Mouse (Mus musculus) ES-E14 (cell line): ENCODE measurements around the gene Kcnh1.

Source experiments
- CHD2 ChIP-seq: IDR thresholded peaks from 2 replicates; pipeline ENCODE4 v1.6.1; 2014; ENCODE audit warnings: mild to moderate bottlenecking, low read depth, low read length, inconsistent platforms
- HCFC1 ChIP-seq: IDR thresholded peaks from 2 replicates; pipeline ENCODE4 v1.6.1; 2012; ENCODE audit warnings: low read length, inconsistent platforms, borderline replicate concordance; ENCODE audit not compliant: insufficient read depth
- MAFK ChIP-seq: IDR thresholded peaks from 2 replicates; pipeline ENCODE4 v1.6.1; 2014; ENCODE audit warnings: mild to moderate bottlenecking, low read depth, low read length, inconsistent platforms; ENCODE audit not compliant: insufficient read depth
- ZC3H11A ChIP-seq: IDR thresholded peaks from 2 replicates; pipeline ENCODE4 v1.6.1; 2012; ENCODE audit warnings: low read depth, mild to moderate bottlenecking, inconsistent platforms, low read length, borderline replicate concordance

GRCm38 (mm10) chr1:192359212-192359611 lies 168.6 kb downstream of the Kcnh1 start:
- TF ChIP-seq CHD2 (no peak), MAFK (no peak), ZC3H11A (no peak), HCFC1 (no peak)
